Mouse (Mus musculus): Measurements from ENCODE around the gene Ccdc9b. TPM values are rescaled to one million over a fixed set of nuclear protein-coding genes. Genes with fewer than 3 reads are reported as not detected.

Gene Ccdc9b
- polyA plus RNA-seq, 1 experiment: 17.9 TPM

- TF ChIP-seq CTCF (IDR thresholded peaks at IDR 0.05; ENCODE audit: borderline replicate concordance, insufficient read depth, low read length): no peak
- TF ChIP-seq POLR2A (IDR thresholded peaks at IDR 0.05; ENCODE audit: low read depth, low read length): no peak
- H3K4me3 ChIP-seq (ENCODE audit: insufficient read depth, low read length): no peak overlapping the region
- H3K27ac ChIP-seq (ENCODE audit: insufficient read depth, low read length): no peak overlapping the region
- H3K4me1 ChIP-seq (ENCODE audit: control insufficient read depth, insufficient read depth, low read length): no peaks in the 10 kb centered on the region
These were observed 29.3 kb upstream of the Ccdc9b start for GRCm38 (mm10) chr2:118791591-118792258.

DNA sequence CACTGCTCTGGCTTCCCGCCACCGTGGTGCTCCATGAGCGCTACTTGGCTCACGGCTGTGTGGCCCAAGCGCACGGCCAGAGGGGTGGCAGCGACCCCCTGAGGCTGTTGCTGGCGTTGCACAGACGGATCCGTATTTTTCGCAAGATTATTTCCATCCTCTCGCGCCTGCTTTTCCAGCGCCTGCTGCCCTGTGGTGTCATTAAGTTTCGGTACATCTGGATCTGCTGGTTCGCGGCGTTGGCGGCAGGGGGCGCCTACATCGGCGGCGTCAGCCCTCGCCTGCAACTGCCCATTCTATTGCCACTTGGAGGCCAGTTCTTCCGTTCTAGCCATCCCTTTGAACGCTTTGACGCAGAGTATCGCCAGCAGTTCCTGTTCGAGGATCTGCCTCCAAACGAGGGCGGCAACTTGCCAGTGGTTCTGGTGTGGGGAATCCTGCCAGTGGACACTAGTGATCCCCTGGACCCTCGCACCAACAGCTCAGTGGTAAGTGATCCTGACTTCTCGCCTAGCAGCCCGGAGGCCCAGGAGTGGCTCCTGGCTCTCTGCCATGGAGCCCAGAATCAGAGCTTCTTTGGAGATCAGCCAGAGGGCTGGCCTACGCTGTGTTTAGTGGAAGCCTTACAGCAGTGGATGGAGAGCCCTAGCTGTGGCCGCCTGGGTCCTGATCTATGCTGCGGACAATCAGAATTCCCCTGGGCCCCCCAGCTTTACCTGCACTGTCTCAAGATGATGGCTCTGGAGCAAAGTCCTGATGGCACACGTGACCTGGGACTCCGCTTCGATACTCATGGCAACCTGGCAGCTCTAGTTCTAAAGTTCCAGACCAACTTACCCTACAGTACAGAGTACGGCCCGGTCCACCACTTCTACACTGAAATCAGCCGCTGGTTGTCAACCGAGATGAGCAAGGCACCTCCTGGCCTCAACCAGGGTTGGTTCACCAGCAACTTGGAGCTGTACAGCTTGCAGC is 28.4 kb upstream of the Ccdc9b start:
- H3K4me1 ChIP-seq (ENCODE audit: control insufficient read depth, insufficient read depth, low read length): no peaks in the 10 kb centered on the region
- no peak overlapping the region for H3K4me3 ChIP-seq (ENCODE audit: insufficient read depth, low read length)
- no peak overlapping the region for H3K27ac ChIP-seq (ENCODE audit: insufficient read depth, low read length)
- TF ChIP-seq POLR2A (IDR thresholded peaks at IDR 0.05; ENCODE audit: low read depth, low read length) (no peak), CTCF (IDR thresholded peaks at IDR 0.05; ENCODE audit: borderline replicate concordance, insufficient read depth, low read length) (peak; percentile 53)

- Histone ChIP-seq H3K27ac (ENCODE audit: insufficient read depth, low read length) (no peak overlapping the region), H3K4me1 (ENCODE audit: control insufficient read depth, insufficient read depth, low read length) (no peaks in the 10 kb centered on the region), H3K4me3 (ENCODE audit: insufficient read depth, low read length) (no peak overlapping the region)
- TF ChIP-seq POLR2A (IDR thresholded peaks at IDR 0.05; ENCODE audit: low read depth, low read length): no peak
- TF ChIP-seq CTCF (IDR thresholded peaks at IDR 0.05; ENCODE audit: borderline replicate concordance, insufficient read depth, low read length): no peak
These were observed 27.7 kb upstream of the Ccdc9b start for GRCm38 (mm10) chr2:118790221-118790550.

DNA sequence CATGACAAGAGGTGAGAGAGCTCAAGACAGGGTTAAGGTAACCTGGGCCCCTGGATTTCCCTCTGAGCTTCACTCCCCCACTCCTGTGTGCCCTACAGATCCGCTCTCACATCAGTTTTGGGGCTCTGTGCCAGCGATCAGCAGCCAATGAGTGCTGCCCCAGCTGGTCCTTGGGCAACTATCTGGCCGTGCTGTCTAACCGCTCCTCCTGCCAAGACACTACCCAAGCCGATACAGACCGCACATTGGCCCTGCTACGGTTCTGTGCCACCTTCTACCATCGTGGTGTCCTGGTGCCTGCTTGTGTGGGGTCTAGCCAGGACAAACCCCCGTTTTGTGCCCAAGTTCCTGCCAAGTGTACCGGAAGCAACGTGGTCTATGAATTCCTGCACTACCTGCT is 27.0 kb upstream of the Ccdc9b start:
- H3K4me3 ChIP-seq (ENCODE audit: insufficient read depth, low read length): no peak overlapping the region
- TF ChIP-seq CTCF (IDR thresholded peaks at IDR 0.05; ENCODE audit: borderline replicate concordance, insufficient read depth, low read length) (no peak), POLR2A (IDR thresholded peaks at IDR 0.05; ENCODE audit: low read depth, low read length) (no peak)
- no peak overlapping the region for H3K27ac ChIP-seq (ENCODE audit: insufficient read depth, low read length)
- no peaks in the 10 kb centered on the region for H3K4me1 ChIP-seq (ENCODE audit: control insufficient read depth, insufficient read depth, low read length)

GRCm38 (mm10) chr2:118786525-118786924 is 24.1 kb upstream of the Ccdc9b start:
- TF ChIP-seq POLR2A (IDR thresholded peaks at IDR 0.05; ENCODE audit: low read depth, low read length): no peak
- TF ChIP-seq CTCF (IDR thresholded peaks at IDR 0.05; ENCODE audit: borderline replicate concordance, insufficient read depth, low read length): no peak
- Histone ChIP-seq H3K4me3 (ENCODE audit: insufficient read depth, low read length) (no peak overlapping the region), H3K27ac (ENCODE audit: insufficient read depth, low read length) (no peak overlapping the region), H3K4me1 (ENCODE audit: control insufficient read depth, insufficient read depth, low read length) (no peaks in the 10 kb centered on the region)

GRCm38 (mm10) chr2:118783663-118784062 is 21.2 kb upstream of the Ccdc9b start:
- no peaks in the 10 kb centered on the region for H3K4me1 ChIP-seq (ENCODE audit: control insufficient read depth, insufficient read depth, low read length)
- no peak for TF ChIP-seq POLR2A (IDR thresholded peaks at IDR 0.05; ENCODE audit: low read depth, low read length)
- no peak for TF ChIP-seq CTCF (IDR thresholded peaks at IDR 0.05; ENCODE audit: borderline replicate concordance, insufficient read depth, low read length)
- no peak overlapping the region for H3K27ac ChIP-seq (ENCODE audit: insufficient read depth, low read length)
- no peak overlapping the region for H3K4me3 ChIP-seq (ENCODE audit: insufficient read depth, low read length)

DNA sequence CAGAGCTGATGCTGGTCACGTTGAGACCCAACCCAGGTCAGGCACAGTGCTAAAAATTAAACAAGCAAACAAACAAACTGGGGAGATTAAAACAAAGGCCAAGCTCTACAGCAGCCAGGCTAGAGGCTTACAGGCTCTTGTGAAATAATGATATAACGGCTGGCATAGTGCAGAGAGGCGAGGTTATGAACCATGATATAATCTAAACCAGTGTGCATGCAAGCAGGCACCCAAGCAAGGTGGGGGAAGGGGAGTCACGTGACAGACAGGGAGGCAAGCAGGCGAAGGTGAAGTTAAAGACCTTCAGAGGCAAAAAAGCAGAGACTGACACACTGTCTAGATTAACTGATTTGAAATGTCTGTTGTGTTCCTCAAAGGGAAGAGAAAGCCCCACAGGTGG is 20.6 kb upstream of the Ccdc9b start:
- no peak overlapping the region for H3K4me3 ChIP-seq (ENCODE audit: insufficient read depth, low read length)
- TF ChIP-seq POLR2A (IDR thresholded peaks at IDR 0.05; ENCODE audit: low read depth, low read length) (no peak), CTCF (IDR thresholded peaks at IDR 0.05; ENCODE audit: borderline replicate concordance, insufficient read depth, low read length) (no peak)
- no peak overlapping the region for H3K27ac ChIP-seq (ENCODE audit: insufficient read depth, low read length)
- H3K4me1 ChIP-seq (ENCODE audit: control insufficient read depth, insufficient read depth, low read length): no peaks in the 10 kb centered on the region

- H3K4me3 ChIP-seq (ENCODE audit: insufficient read depth, low read length): no peak overlapping the region
- H3K27ac ChIP-seq (ENCODE audit: insufficient read depth, low read length): no peak overlapping the region
- no peak for TF ChIP-seq POLR2A (IDR thresholded peaks at IDR 0.05; ENCODE audit: low read depth, low read length)
- TF ChIP-seq CTCF (IDR thresholded peaks at IDR 0.05; ENCODE audit: borderline replicate concordance, insufficient read depth, low read length): no peak
- no peaks in the 10 kb centered on the region for H3K4me1 ChIP-seq (ENCODE audit: control insufficient read depth, insufficient read depth, low read length)
These were observed 19.8 kb upstream of the Ccdc9b start for GRCm38 (mm10) chr2:118782303-118782702.

DNA sequence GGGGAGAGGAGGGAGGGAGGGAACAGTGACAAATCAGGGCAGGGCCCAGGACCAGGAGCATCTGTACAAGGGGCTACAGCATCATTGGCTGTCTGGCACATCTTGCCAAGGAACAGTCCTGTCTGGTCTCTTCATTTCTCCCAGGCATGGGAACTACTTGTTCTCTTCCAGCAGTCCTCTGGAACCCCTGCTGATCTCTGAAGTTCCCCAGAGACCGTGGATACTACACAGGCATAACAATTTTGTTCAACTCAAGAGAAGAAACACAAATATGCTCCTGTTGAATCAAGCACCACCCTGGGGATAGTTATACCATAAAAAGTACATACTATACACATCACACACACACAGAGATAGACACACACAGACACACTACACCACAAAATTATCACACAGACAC is 18.7 kb upstream of the Ccdc9b start:
- Histone ChIP-seq H3K27ac (ENCODE audit: insufficient read depth, low read length) (no peak overlapping the region), H3K4me1 (ENCODE audit: control insufficient read depth, insufficient read depth, low read length) (no peaks in the 10 kb centered on the region), H3K4me3 (ENCODE audit: insufficient read depth, low read length) (no peak overlapping the region)
- TF ChIP-seq CTCF (IDR thresholded peaks at IDR 0.05; ENCODE audit: borderline replicate concordance, insufficient read depth, low read length): no peak
- TF ChIP-seq POLR2A (IDR thresholded peaks at IDR 0.05; ENCODE audit: low read depth, low read length): no peak

Measured in embryonic fibroblast, embryonic 13.5 days (primary cell).